Mouse (Mus musculus) E14TG2a.4 (cell line): ENCODE results near the gene Mindy2.

ENCODE experiments used
- CTCF ChIP-seq: conservative IDR thresholded peaks from 2 replicates; pipeline ENCODE4 v1.5.1; 2014; ENCODE audit warnings: low read length
- NANOG ChIP-seq: IDR thresholded peaks from 2 replicates; pipeline ENCODE4 v1.6.1; 2014; ENCODE audit warnings: borderline replicate concordance, low read length, mixed read lengths
- POU5F1 ChIP-seq: IDR thresholded peaks from 2 replicates; pipeline ENCODE4 v1.6.1; 2014; ENCODE audit warnings: low read length, borderline replicate concordance

DNA sequence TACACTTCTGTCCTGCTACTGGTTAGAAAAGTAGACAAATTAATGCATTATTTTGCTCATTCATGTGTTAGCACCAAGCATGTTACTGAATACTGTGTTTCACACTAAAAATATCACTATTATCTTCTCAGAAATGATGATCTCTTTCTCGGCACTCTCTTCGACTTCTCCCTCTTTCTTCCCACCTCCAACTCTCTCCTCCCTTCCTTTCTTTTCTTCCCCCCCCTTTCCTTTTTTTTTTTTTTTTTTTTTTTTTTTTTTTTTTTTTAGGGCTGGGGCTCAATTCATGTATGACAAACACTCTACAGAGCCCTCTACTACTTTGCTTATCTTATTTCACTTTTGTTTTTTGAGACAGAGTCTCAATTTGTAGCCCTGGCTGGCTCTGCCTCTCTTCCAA, 1.3 kb upstream of the Mindy2 start:
- TF ChIP-seq CTCF (no peak), POU5F1 (no peak), NANOG (no peak)
